Mouse (Mus musculus) hindbrain, embryonic 10.5 days (tissue): ENCODE data around the gene Ctu1. TPM values are rescaled to one million over a fixed set of nuclear protein-coding genes. Genes with fewer than 3 reads are reported as not detected.
"Not testable (repeated sequence)": the region's sequence is repeated elsewhere in the genome, so short reads cannot be mapped to it uniquely, and the experiment has no call there.

ENCODE experiments used
- DNase-seq: peaks from one replicate; pipeline ENCODE4 v3.0.0-alpha.2; 2017; ENCODE audit warnings: low spot score
- H3K27ac ChIP-seq: fragments of 300-500 bp; sonication (generic); 2 replicates; pipeline ENCODE4 v1.5.1; 2016; ENCODE audit warnings: mild to moderate bottlenecking, moderate library complexity
- H3K27me3 ChIP-seq: fragments of 300-500 bp; sonication (generic); 2 replicates; pipeline ENCODE4 v1.6.1; 2016; ENCODE audit warnings: mild to moderate bottlenecking; ENCODE audit not compliant: poor library complexity, insufficient read depth, severe bottlenecking
- H3K36me3 ChIP-seq: fragments of 300-500 bp; sonication (generic); 2 replicates; pipeline ENCODE4 v1.6.1; 2016; ENCODE audit warnings: mild to moderate bottlenecking, moderate library complexity
- H3K4me1 ChIP-seq: fragments of 300-500 bp; sonication (generic); replicated peaks from 2 replicates; pipeline ENCODE4 v1.6.1; 2016; ENCODE audit warnings: mild to moderate bottlenecking
- H3K4me3 ChIP-seq: fragments of 300-500 bp; sonication (generic); 2 replicates; pipeline ENCODE4 v1.5.1; 2016; ENCODE audit warnings: mild to moderate bottlenecking, moderate library complexity
- H3K9me3 ChIP-seq: fragments of 300-500 bp; sonication (generic); 2 replicates; pipeline ENCODE4 v1.6.1; 2016; ENCODE audit warnings: mild to moderate bottlenecking, moderate library complexity
- WGBS: fragments of 180-500 bp; shearing (Covaris S2); methylation state at CpG from one replicate; pipeline ENCODE4 v1.1.7; 2016; 5-methylcytosine and 5-hydroxymethylcytosine counted together
- polyA plus RNA-seq: library from polyadenylated mRNA; unstranded; fragments of >200 nt; fragmentation: Nextera tagmentation; extraction: Ambion mirVana; gene quantifications from 2 replicates; pipeline ENCODE4 v1.2.1, GENCODE M21; 2016

The Ctu1 gene
- polyA plus RNA-seq, 1 experiment from 2014 or later = 17.5 TPM

- no peak for DNase-seq
- Histone ChIP-seq H3K9me3 (0 out of 2 replicates have a peak, but pooled peaks cover 7% of the 10 kb centered on the region), H3K27ac (no peak overlapping the region), H3K4me1 (no peaks in the 10 kb centered on the region), H3K4me3 (no peak overlapping the region), H3K36me3 (no peaks in the 10 kb centered on the region), H3K27me3 (no peaks in the 10 kb centered on the region)
- WGBS = 75% methylated on average over 6 of the region's 6 CpGs
These were observed 15.6 kb upstream of the Ctu1 start for GRCm38 (mm10) chr7:43656232-43656631.

GRCm38 (mm10) chr7:43660002-43660401, 11.8 kb upstream of the Ctu1 start, which contains the start of gene Siglece:
Gene Siglece (minus strand): TSS chr7:43660161.
- Histone ChIP-seq H3K9me3 (no peaks in the 10 kb centered on the region), H3K27ac (no peak within 1 kb of the TSS), H3K36me3 (no peaks in the 10 kb centered on the region), H3K4me1 (no peaks in the 10 kb centered on the region), H3K27me3 (no peaks in the 10 kb centered on the region), H3K4me3 (no peak within 1 kb of the TSS)
- no peak for DNase-seq
- WGBS = 77% methylated on average over 1 of the region's 1 CpGs

GRCm38 (mm10) chr7:43662804-43663203, 9.0 kb upstream of the Ctu1 start:
- WGBS = 85% methylated on average over 1 of the region's 1 CpGs
- Histone ChIP-seq H3K4me3 (no peak overlapping the region), H3K36me3 (no peaks in the 10 kb centered on the region), H3K27ac (no peak overlapping the region), H3K4me1 (no peaks in the 10 kb centered on the region), H3K9me3 (no peaks in the 10 kb centered on the region), H3K27me3 (no peaks in the 10 kb centered on the region)
- no peak for DNase-seq

GRCm38 (mm10) chr7:43667221-43667620, 4.6 kb upstream of the Ctu1 start:
- not testable (repeated sequence) for H3K27me3 ChIP-seq, H3K36me3 ChIP-seq, DNase-seq, H3K4me1 ChIP-seq, H3K9me3 ChIP-seq, H3K4me3 ChIP-seq, H3K27ac ChIP-seq
- 84% methylated on average over 4 of the region's 4 CpGs for WGBS

- H3K27me3 ChIP-seq = no peaks in the 10 kb centered on the region
- H3K9me3 ChIP-seq = no peaks in the 10 kb centered on the region
- no peak overlapping the region for H3K27ac ChIP-seq
- WGBS = 21% methylated on average over 3 of the region's 3 CpGs
- peak; percentile 14 for DNase-seq
- no peaks in the 10 kb centered on the region for H3K36me3 ChIP-seq
- H3K4me1 ChIP-seq = peaks cover 13% of the 10 kb centered on the region
- H3K4me3 ChIP-seq = no peak overlapping the region
These were observed 3.2 kb upstream of the Ctu1 start for GRCm38 (mm10) chr7:43668582-43668981.

GRCm38 (mm10) chr7:43671064-43671808, 580 bp upstream of the Ctu1 start:
- H3K4me1 ChIP-seq = peaks cover 13% of the 10 kb centered on the region
- H3K9me3 ChIP-seq = peaks cover 5% of the 10 kb centered on the region; the same call in 1 of the 2 replicates
- H3K36me3 ChIP-seq = peaks cover 20% of the 10 kb centered on the region
- H3K27ac ChIP-seq = peak overlapping the region; percentile 90
- no peak for DNase-seq
- 67% methylated on average over 11 of the region's 11 CpGs for WGBS
- no peaks in the 10 kb centered on the region for H3K27me3 ChIP-seq
- peak overlapping the region; percentile 75 for H3K4me3 ChIP-seq

GRCm38 (mm10) chr7:43672581-43673260, 905 bp downstream of the Ctu1 start:
- H3K27me3 ChIP-seq = no peaks in the 10 kb centered on the region
- peak overlapping the region; percentile 75 for H3K4me3 ChIP-seq
- H3K36me3 ChIP-seq = peaks cover 35% of the 10 kb centered on the region
- peak; percentile 24 for DNase-seq
- H3K4me1 ChIP-seq = peaks cover 13% of the 10 kb centered on the region
- peak overlapping the region; percentile 90 for H3K27ac ChIP-seq
- WGBS = 20% methylated on average over 10 of the region's 10 CpGs
- peaks cover 18% of the 10 kb centered on the region; the same call in 1 of the 2 replicates for H3K9me3 ChIP-seq

- H3K9me3 ChIP-seq = peaks cover 23% of the 10 kb centered on the region; the same call in 1 of the 2 replicates
- no peak overlapping the region for H3K4me3 ChIP-seq
- H3K4me1 ChIP-seq = peaks cover 13% of the 10 kb centered on the region
- 91% methylated on average over 32 of the region's 32 CpGs for WGBS
- no peak overlapping the region for H3K27ac ChIP-seq
- H3K36me3 ChIP-seq = peaks cover 44% of the 10 kb centered on the region
- H3K27me3 ChIP-seq = no peaks in the 10 kb centered on the region
- no peak for DNase-seq
These were observed 3.3 kb downstream of the Ctu1 start for GRCm38 (mm10) chr7:43675091-43675490.

GRCm38 (mm10) chr7:43678517-43678916, 6.7 kb downstream of the Ctu1 start:
- Histone ChIP-seq H3K4me1 (no peaks in the 10 kb centered on the region), H3K4me3 (no peak overlapping the region), H3K36me3 (peaks cover 44% of the 10 kb centered on the region), H3K9me3 (peaks cover 23% of the 10 kb centered on the region; the same call in 1 of the 2 replicates), H3K27ac (no peak overlapping the region), H3K27me3 (no peaks in the 10 kb centered on the region)
- peak; percentile 41 for DNase-seq

- Histone ChIP-seq H3K4me3 (no peak overlapping the region), H3K27ac (no peak overlapping the region), H3K27me3 (no peaks in the 10 kb centered on the region), H3K36me3 (peaks cover 27% of the 10 kb centered on the region), H3K9me3 (peaks cover 18% of the 10 kb centered on the region; the same call in 1 of the 2 replicates), H3K4me1 (no peaks in the 10 kb centered on the region)
- 20% methylated on average over 5 of the region's 5 CpGs for WGBS
- peak; percentile 68 for DNase-seq
These were observed 9.1 kb downstream of the Ctu1 start for GRCm38 (mm10) chr7:43680960-43681359.

- H3K9me3 ChIP-seq, H3K4me3 ChIP-seq, H3K27ac ChIP-seq, H3K4me1 ChIP-seq, H3K27me3 ChIP-seq, DNase-seq: not testable (repeated sequence)
- 22% methylated on average over 1 of the region's 1 CpGs for WGBS
- peaks cover 11% of the 10 kb centered on the region for H3K36me3 ChIP-seq
These were observed 10.7 kb downstream of the Ctu1 start for GRCm38 (mm10) chr7:43682511-43682910.

- H3K27me3 ChIP-seq = no peaks in the 10 kb centered on the region
- 79% methylated on average over 7 of the region's 7 CpGs for WGBS
- no peak for DNase-seq
- H3K4me1 ChIP-seq = no peaks in the 10 kb centered on the region
- no peaks in the 10 kb centered on the region for H3K36me3 ChIP-seq
- H3K27ac ChIP-seq = no peak overlapping the region
- H3K4me3 ChIP-seq = no peak overlapping the region
- peaks cover 2% of the 10 kb centered on the region; the same call in 1 of the 2 replicates for H3K9me3 ChIP-seq
These were observed 13.3 kb downstream of the Ctu1 start for GRCm38 (mm10) chr7:43685088-43685487.

- H3K27me3 ChIP-seq = no peaks in the 10 kb centered on the region
- no peak within 1 kb of the TSS for H3K27ac ChIP-seq
- H3K36me3 ChIP-seq = no peaks in the 10 kb centered on the region
- H3K4me3 ChIP-seq = no peak within 1 kb of the TSS
- DNase-seq = no peak
- no peaks in the 10 kb centered on the region for H3K4me1 ChIP-seq
- H3K9me3 ChIP-seq = peaks cover 2% of the 10 kb centered on the region; the same call in 1 of the 2 replicates
These were observed 18.3 kb downstream of the Ctu1 start, which contains the start of gene Klk14 for GRCm38 (mm10) chr7:43690118-43690517. Gene Klk14 (plus strand): TSS chr7:43690418.
